Mouse (Mus musculus): ENCODE data around the gene Fgf2.
A peak's percentile ranks its signal among the peaks of the same experiment; 100 is the strongest.

GRCm38 (mm10) chr3:37414413-37414960 lies 66.3 kb downstream of the Fgf2 start:
- TF ChIP-seq CTCF (IDR thresholded peaks at IDR 0.05 in 2 of 3, conservative IDR thresholded peaks at IDR 0.05 in 1 of 3; ENCODE audit: control insufficient read depth in 1 of 3, insufficient read depth in 1 of 3, low read depth in 2 of 3, low read length in 3 of 3, poor library complexity in 1 of 3, severe bottlenecking in 1 of 3), result peak; percentile 56 to 89 (median 79)
- TF ChIP-seq MXI1 (IDR thresholded peaks at IDR 0.05; ENCODE audit: low read depth, low read length), result no peak
- TF ChIP-seq EP300 (IDR thresholded peaks at IDR 0.05; ENCODE audit: low read depth in 1 of 2, low read length in 2 of 2), result no peak
- no peak for TF ChIP-seq GABPA (IDR thresholded peaks at IDR 0.05; ENCODE audit: low read depth, low read length)
- no peak for TF ChIP-seq MYC (IDR thresholded peaks at IDR 0.05; ENCODE audit: low read depth, low read length)
- no peak for TF ChIP-seq E2F4 (IDR thresholded peaks at IDR 0.05; ENCODE audit: borderline replicate concordance, low read depth, low read length)
- TF ChIP-seq MAX (IDR thresholded peaks at IDR 0.05; ENCODE audit: low read length), result no peak
- TF ChIP-seq POLR2AphosphoS2 (IDR thresholded peaks at IDR 0.05; ENCODE audit: low read length), result no peak
- no peak for TF ChIP-seq MAFK (IDR thresholded peaks at IDR 0.05; ENCODE audit: borderline replicate concordance, low read depth, low read length)
- no peak for TF ChIP-seq HCFC1 (IDR thresholded peaks at IDR 0.05; ENCODE audit: low read depth, low read length)
- TF ChIP-seq SMC3 (IDR thresholded peaks at IDR 0.05; ENCODE audit: low read depth, low read length), result peak; percentile 91
- no peak for TF ChIP-seq TAL1 (IDR thresholded peaks at IDR 0.05; ENCODE audit: low read length)

Data from MEL (cell line).